In the genomic region with DNA sequence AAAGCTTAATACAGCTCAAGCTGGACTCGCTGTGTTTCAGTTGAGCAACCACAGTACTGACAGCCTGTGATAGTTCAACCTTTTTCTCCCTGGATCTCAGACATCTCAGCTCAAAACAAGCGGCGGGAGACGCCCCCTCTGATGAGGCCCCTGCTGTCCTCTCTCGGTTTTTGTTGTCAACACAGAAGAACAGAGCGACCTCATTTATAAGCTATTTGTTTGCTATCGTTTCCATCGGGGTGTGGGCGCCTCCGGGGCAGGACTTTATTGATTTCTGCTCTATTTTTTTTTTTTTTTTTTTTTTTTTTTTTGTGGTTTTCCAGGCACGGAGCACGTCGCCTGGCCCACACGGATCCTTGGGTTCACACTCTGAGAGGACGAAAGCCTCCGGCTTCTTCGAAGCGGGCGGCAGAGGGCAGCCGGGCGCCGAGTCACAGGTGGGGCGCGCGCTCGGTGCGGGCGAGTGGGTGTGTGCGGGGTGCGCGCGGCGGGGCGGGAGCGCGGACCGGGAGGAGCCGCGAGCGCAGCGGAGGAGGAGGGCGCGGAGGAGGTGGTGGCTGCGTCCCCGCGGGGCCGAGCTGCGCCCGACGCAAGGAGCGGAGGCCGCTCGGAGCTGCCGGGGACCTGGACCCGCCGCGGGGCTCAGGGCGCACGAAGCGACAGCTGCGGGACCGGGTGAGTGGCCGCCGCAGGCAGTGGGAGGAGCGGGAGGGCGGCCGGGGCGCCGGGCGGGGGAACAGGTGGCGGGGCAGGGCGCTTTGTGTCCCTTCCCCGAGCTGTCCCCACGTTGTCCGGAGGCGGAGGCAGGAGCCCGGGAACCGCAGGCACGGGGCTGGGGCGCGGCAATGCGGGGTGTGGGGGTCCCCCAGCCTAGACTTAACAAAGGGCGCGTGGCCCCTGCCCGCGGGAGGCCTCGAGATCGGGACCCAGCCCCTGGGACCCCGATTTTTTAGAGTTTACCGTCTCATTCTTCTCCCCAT, we compare ENCODE assay signal across 8 mouse cellular contexts. TPM values are rescaled to one million over a fixed set of nuclear protein-coding genes. Genes with fewer than 3 reads are reported as not detected.
A peak's percentile ranks its signal among the peaks of the same experiment; 100 is the strongest.
DNase-seq lines count a peak whose midpoint lies in the region; ATAC-seq and TF ChIP-seq lines count a peak whose summit lies in the region.

Dapk1 (plus strand) TSS at position 512 of the 980 bp plus-strand sequence.

- peaks cover 17% of the 10 kb centered on the region for H3K4me1 ChIP-seq in hindbrain, embryonic 12.5 days
- H3K4me1 ChIP-seq in lung, postnatal 0 days (ENCODE audit: insufficient read depth, low read depth, low read length): peaks cover 4% of the 10 kb centered on the region; the same call in 1 of the 2 replicates

- no peak for DNase-seq in Patski (ENCODE audit: low read depth, low spot score)
- peak; percentile 84 to 89 for DNase-seq in cerebellum, postnatal 14 days
- DNase-seq in frontal cortex, postnatal 25 days (ENCODE audit: low spot score in 2 of 2): peak; percentile 57 to 72
- DNase-seq in layer of hippocampus, postnatal 14 days (ENCODE audit: low spot score in 2 of 2): peak; percentile 80 to 87
- peak; percentile 94 for DNase-seq in lung, postnatal 0 days (ENCODE audit: low spot score)
- peak; percentile 41 for DNase-seq in retina, adult 2 months (ENCODE audit: low read depth, low spot score)
- DNase-seq in thymus, postnatal 25 days: peak; percentile 83

- TF ChIP-seq CTCF in Patski (IDR thresholded peaks at IDR 0.05): peak; percentile 97
- TF ChIP-seq CTCF in lung, postnatal 0 days (IDR thresholded peaks at IDR 0.05): peak; percentile 73

- in situ Hi-C loops in Patski (cut with MboI; ENCODE audit: low pct_unique_long_range_greater_than_20kb): loop anchor here (5.0 kb wide), 2 partner anchors 119 to 136 kb away; no protein-coding TSS in a partner anchor

- peak within 1 kb of the TSS; percentile 61 for H3K4me2 ChIP-seq in hindbrain, embryonic 12.5 days (replicated peaks)
- H3K4me2 ChIP-seq in lung, postnatal 0 days (replicated peaks; ENCODE audit: low read depth, low read length): peak within 1 kb of the TSS; percentile 81

- peak within 1 kb of the TSS; percentile 94 for H3K27ac ChIP-seq in hindbrain, embryonic 12.5 days
- peak within 1 kb of the TSS; percentile 94 for H3K27ac ChIP-seq in lung, postnatal 0 days (ENCODE audit: low read length)

- H3K36me3 ChIP-seq in hindbrain, embryonic 12.5 days: peaks cover 8% of the 10 kb centered on the region; the same call in 1 of the 2 replicates
- peaks cover under 1% of the 10 kb centered on the region; the same call in 1 of the 2 replicates for H3K36me3 ChIP-seq in lung, postnatal 0 days (ENCODE audit: insufficient read depth, low read length)

- no peaks in the 10 kb centered on the region for H3K9me3 ChIP-seq in hindbrain, embryonic 12.5 days (replicated peaks)
- no peaks in the 10 kb centered on the region for H3K9me3 ChIP-seq in lung, postnatal 0 days (ENCODE audit: low read length)

- peak within 1 kb of the TSS; percentile 81 for H3K4me3 ChIP-seq in hindbrain, embryonic 12.5 days
- peak within 1 kb of the TSS; percentile 92 for H3K4me3 ChIP-seq in lung, postnatal 0 days (ENCODE audit: low read depth, low read length)

- H3K9ac ChIP-seq in hindbrain, embryonic 12.5 days: peak within 1 kb of the TSS; percentile 87
- peak within 1 kb of the TSS; percentile 93 for H3K9ac ChIP-seq in lung, postnatal 0 days (replicated peaks; ENCODE audit: low read depth)

- peak; percentile 87 for ATAC-seq in Patski
- ATAC-seq in hindbrain, embryonic 12.5 days (ENCODE audit: low FRiP score): peak; percentile 86
- ATAC-seq in lung, postnatal 0 days: peak; percentile 89

- POLR2A ChIA-PET in Patski (lab: Charles Lee): interaction anchor here (0.7 to 1.5 kb wide), 6 partner anchors 9 to 582 kb away, joined by 3 to 10 read pairs (median 5); no protein-coding TSS in a partner anchor

- whole genome bisulfite sequencing in hindbrain, embryonic 12.5 days: under 1% methylated on average over 73 of the region's 90 CpGs
- WGBS in lung, postnatal 0 days: under 1% methylated on average over 52 of the region's 90 CpGs

- H3K27me3 ChIP-seq in Patski: no peaks in the 10 kb centered on the region
- H3K27me3 ChIP-seq in hindbrain, embryonic 12.5 days: no peaks in the 10 kb centered on the region
- no peaks in the 10 kb centered on the region for H3K27me3 ChIP-seq in lung, postnatal 0 days (replicated peaks; ENCODE audit: insufficient read depth, low read length)

- peak; percentile 68 for TF ChIP-seq EP300 in lung, postnatal 0 days (IDR thresholded peaks at IDR 0.05)

- CTCF ChIA-PET in Patski (lab: Charles Lee): interaction anchor here (0.7 to 7.2 kb wide), 13 partner anchors 15 to 146 kb away, joined by 3 to 55 read pairs (median 4); no protein-coding TSS in a partner anchor

RNA-seq across cellular contexts. Expression of gene Dapk1, which starts in this region (rescaled TPM):
- polyA plus RNA-seq in Patski (2021): 38.8 TPM
- 42.0 and 43.2 TPM in 2 replicates for polyA plus RNA-seq in hindbrain, embryonic 12.5 days (2016; fragmentation: Nextera tagmentation; extraction: Ambion mirVana)
- 10 to 100 TPM; 87.4 to 91.0 TPM for total RNA-seq in layer of hippocampus, postnatal 14 days (2021)
- polyA plus RNA-seq in lung, postnatal 0 days (2015; fragmentation: Nextera tagmentation; extraction: Ambion mirVana): 44.0 and 48.7 TPM in 2 replicates
